Mouse (Mus musculus) right cerebral cortex, postnatal 14 days (tissue): ENCODE measurements around the gene Cdk2ap1.
"Not testable (repeated sequence)": the region's sequence is repeated elsewhere in the genome, so short reads cannot be mapped to it uniquely, and the experiment has no call there.

Source experiments
- DNase-seq: peaks from one replicate; pipeline ENCODE4 v3.0.0; 2022

Gene Cdk2ap1

GRCm38 (mm10) chr5:124351111-124351560 is 11.7 kb downstream of the Cdk2ap1 start:
- peak; percentile 74 for DNase-seq

- DNase-seq = no peak
Observed at GRCm38 (mm10) chr5:124350350-124350749, 12.5 kb downstream of the Cdk2ap1 start.

GRCm38 (mm10) chr5:124349196-124349595 is 13.7 kb downstream of the Cdk2ap1 start:
- peak; percentile 44 for DNase-seq

GRCm38 (mm10) chr5:124342897-124343296 is 20.0 kb downstream of the Cdk2ap1 start:
- no peak for DNase-seq

GRCm38 (mm10) chr5:124341753-124342339 is 21.0 kb downstream of the Cdk2ap1 start:
- DNase-seq = not testable (repeated sequence)

- DNase-seq = no peak
Observed at GRCm38 (mm10) chr5:124338791-124339190, 24.1 kb downstream of the Cdk2ap1 start.

GRCm38 (mm10) chr5:124337909-124338308 is 25.0 kb downstream of the Cdk2ap1 start:
- no peak for DNase-seq

GRCm38 (mm10) chr5:124337103-124337502 is 25.8 kb downstream of the Cdk2ap1 start:
- no peak for DNase-seq

GRCm38 (mm10) chr5:124334392-124334791 is 28.5 kb downstream of the Cdk2ap1 start:
- no peak for DNase-seq

GRCm38 (mm10) chr5:124330086-124330485 is 32.8 kb downstream of the Cdk2ap1 start:
- DNase-seq = no peak

- peak; percentile 100 for DNase-seq
Observed at GRCm38 (mm10) chr5:124327510-124328364, 35.1 kb downstream of the Cdk2ap1 start, which contains the start of the genes Mphosph9 and 2810006K23Rik. Gene Mphosph9, minus strand, starts transcription at chr5:124327972. Gene 2810006K23Rik, plus strand, starts transcription at chr5:124328089.

- DNase-seq = no peak
Observed at GRCm38 (mm10) chr5:124326829-124327228, 36.1 kb downstream of the Cdk2ap1 start.

GRCm38 (mm10) chr5:124317648-124318047 is 45.2 kb downstream of the Cdk2ap1 start:
- no peak for DNase-seq

- DNase-seq = no peak
Observed at GRCm38 (mm10) chr5:124315941-124316340, 46.9 kb downstream of the Cdk2ap1 start.

- no peak for DNase-seq
Observed at GRCm38 (mm10) chr5:124315498-124315897, 47.4 kb downstream of the Cdk2ap1 start.

GRCm38 (mm10) chr5:124310091-124310490 is 52.8 kb downstream of the Cdk2ap1 start:
- DNase-seq = no peak

- DNase-seq = no peak
Observed at GRCm38 (mm10) chr5:124309155-124309554, 53.7 kb downstream of the Cdk2ap1 start.

- not testable (repeated sequence) for DNase-seq
Observed at GRCm38 (mm10) chr5:124302853-124303252, 60.0 kb downstream of the Cdk2ap1 start.

GRCm38 (mm10) chr5:124300132-124300531 is 62.8 kb downstream of the Cdk2ap1 start:
- DNase-seq = no peak

- DNase-seq = not testable (repeated sequence)
Observed at GRCm38 (mm10) chr5:124299307-124299706, 63.6 kb downstream of the Cdk2ap1 start.

GRCm38 (mm10) chr5:124296475-124296874 is 66.4 kb downstream of the Cdk2ap1 start:
- DNase-seq = no peak
